Mouse (Mus musculus) CD4-positive naive resting alpha-beta T cell, adult 76 days (primary cell): ENCODE measurements around the gene Orc2. TPM values are rescaled to one million over a fixed set of nuclear protein-coding genes. Genes with fewer than 3 reads are reported as not detected.

Experiments used
- total RNA-seq: library from RNA; stranded (reverse); gene quantifications from one replicate; pipeline ENCODE4 v1.2.4, GENCODE M21; 2023

Orc2 gene
- total RNA-seq, result 25.0 TPM

GRCm38 (mm10) chr1:58504577-58505254 is at the start of gene Orc2:
Orc2 (minus strand) TSS chr1:58505109.

GRCm38 (mm10) chr1:58445143-58445722 is 59.7 kb downstream of the Orc2 start, which contains the start of the genes Nif3l1 and Ppil3:
Nif3l1 (plus strand) TSS chr1:58445151.
Ppil3 (minus strand) TSS chr1:58445486.

GRCm38 (mm10) chr1:58423371-58424248 is 81.3 kb downstream of the Orc2 start, which contains the start of gene Clk1:
Clk1 (minus strand) TSS chr1:58424066.

Other genes with a start within 250 kb of the Orc2 start
- gene Aox2, start 226.8 kb downstream of the Orc2 start, total RNA-seq, result 0.47 TPM
- gene Bzw1, start 112.2 kb downstream of the Orc2 start, total RNA-seq, result 192 TPM
- gene Clk1, start 81.0 kb downstream of the Orc2 start, total RNA-seq, result 1,780 TPM
- 38.0 TPM for gene Nif3l1, start 60.0 kb downstream of the Orc2 start, total RNA-seq
- 25.1 TPM for gene Ppil3, start 59.6 kb downstream of the Orc2 start, total RNA-seq
- 23.7 TPM for gene Fam126b, start 81.2 kb upstream of the Orc2 start, total RNA-seq
- 32.7 TPM for gene Ndufb3, start 81.3 kb upstream of the Orc2 start, total RNA-seq
- gene Als2cr12, start 190.9 kb upstream of the Orc2 start, total RNA-seq, result not detected
- gene Cflar, start 206.4 kb upstream of the Orc2 start, total RNA-seq, result 145 TPM